Mouse (Mus musculus) urinary bladder, postnatal 36 days (tissue): ENCODE measurements at regions not wholly inside any gene's neighbourhood (a gene's known extent, or its start where the extent isn't known, plus 50 kb on each side); places are given as distances from the start of the nearest gene placed in this dataset.
A peak's percentile ranks its signal among the peaks of the same experiment; 100 is the strongest.

Experiments
- DNase-seq, 2 experiments: peaks; one replicate each; pipeline ENCODE4 v3.0.0; 2022; ENCODE audit warnings: low spot score in 2 of 2, mixed read lengths in 1 of 2

GRCm38 (mm10) chr3:65478215-65478614, 50.0 kb upstream of the Tiparp start:
- DNase-seq, result no peak

- DNase-seq, result no peak
Observed at GRCm38 (mm10) chr3:65477111-65477510, 51.1 kb upstream of the Tiparp start.

- DNase-seq, result no peak
Observed at GRCm38 (mm10) chr3:65476091-65476953, 51.9 kb upstream of the Tiparp start.

- no peak for DNase-seq
Observed at GRCm38 (mm10) chr3:65474585-65474984, 53.6 kb upstream of the Tiparp start.

GRCm38 (mm10) chr3:65471796-65472195, 56.4 kb upstream of the Tiparp start:
- no peak for DNase-seq

GRCm38 (mm10) chr3:65469207-65469606, 59.0 kb upstream of the Tiparp start:
- no peak for DNase-seq

- DNase-seq, result no peak
Observed at GRCm38 (mm10) chr3:65464769-65465168, 63.4 kb upstream of the Tiparp start.

- DNase-seq, result no peak
Observed at GRCm38 (mm10) chr3:65460936-65461335, 67.3 kb upstream of the Tiparp start.

GRCm38 (mm10) chr3:65459702-65460101, 67.3 kb upstream of the Ssr3 start:
- no peak for DNase-seq

- DNase-seq, result no peak
Observed at GRCm38 (mm10) chr3:65457931-65458330, 65.5 kb upstream of the Ssr3 start.

- peak in 1 of 2 experiments; percentile 75 for DNase-seq
Observed at GRCm38 (mm10) chr3:65455597-65456284, 63.3 kb upstream of the Ssr3 start.

- no peak for DNase-seq
Observed at GRCm38 (mm10) chr3:65454301-65454700, 61.9 kb upstream of the Ssr3 start.

GRCm38 (mm10) chr3:65449176-65449575, 56.8 kb upstream of the Ssr3 start:
- DNase-seq, result no peak

GRCm38 (mm10) chr3:65443701-65444100, 51.3 kb upstream of the Ssr3 start:
- DNase-seq, result no peak

- DNase-seq, result no peak
Observed at GRCm38 (mm10) chr3:65442946-65443345, 50.5 kb upstream of the Ssr3 start.

- DNase-seq, result peak in 1 of 2 experiments; percentile 54
Observed at GRCm38 (mm10) chr3:65442269-65442668, 49.8 kb upstream of the Ssr3 start.
